Mouse (Mus musculus): ENCODE measurements at regions not wholly inside any gene's neighbourhood (a gene's known extent, or its start where the extent isn't known, plus 50 kb on each side); places are given as distances from the start of the nearest gene placed in this dataset.
A peak's percentile ranks its signal among the peaks of the same experiment; 100 is the strongest.

DNA sequence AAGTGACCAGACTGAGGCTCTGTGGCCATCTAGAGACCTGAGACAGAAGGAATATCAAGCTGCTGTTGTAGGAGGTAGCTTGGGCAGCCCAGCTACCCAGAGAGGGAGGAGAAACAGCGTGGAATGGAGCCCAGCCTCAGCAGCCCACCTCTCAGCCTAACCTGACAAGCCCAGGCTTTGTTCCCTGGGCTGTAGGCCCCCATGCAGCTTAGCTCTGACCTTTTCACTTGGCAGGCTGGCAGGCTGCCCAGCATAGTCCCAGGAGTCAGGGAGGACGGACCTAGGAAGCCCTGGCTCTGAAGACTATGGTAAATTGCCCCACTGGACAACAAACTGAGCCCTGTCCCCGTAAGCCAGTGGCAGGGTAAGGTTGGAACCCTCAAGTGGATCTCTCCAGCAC is 141.8 kb upstream of the Csf3r start:
- no peak for DNase-seq (ENCODE audit: low read depth)

DNA sequence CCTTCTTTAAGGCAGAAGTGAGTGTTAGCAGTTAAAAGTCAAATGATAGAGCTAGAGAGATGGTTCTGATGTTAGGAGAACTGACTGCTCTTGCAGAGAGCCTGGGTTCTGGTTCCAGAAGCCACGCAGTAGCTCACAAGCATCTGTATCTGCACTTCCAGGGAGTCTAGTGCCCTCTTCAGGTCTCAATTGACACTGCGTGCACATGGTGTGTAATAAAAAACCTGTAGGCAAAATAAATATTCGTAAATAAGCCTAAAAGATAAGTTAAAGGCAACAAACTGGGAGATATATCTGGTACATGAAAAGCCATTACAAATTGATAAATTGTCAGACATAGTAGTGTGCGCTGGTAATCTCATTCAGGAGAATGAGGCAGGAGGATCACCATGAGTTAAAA is 133.8 kb upstream of the Csf3r start:
- no peak for DNase-seq (ENCODE audit: low read depth)

DNA sequence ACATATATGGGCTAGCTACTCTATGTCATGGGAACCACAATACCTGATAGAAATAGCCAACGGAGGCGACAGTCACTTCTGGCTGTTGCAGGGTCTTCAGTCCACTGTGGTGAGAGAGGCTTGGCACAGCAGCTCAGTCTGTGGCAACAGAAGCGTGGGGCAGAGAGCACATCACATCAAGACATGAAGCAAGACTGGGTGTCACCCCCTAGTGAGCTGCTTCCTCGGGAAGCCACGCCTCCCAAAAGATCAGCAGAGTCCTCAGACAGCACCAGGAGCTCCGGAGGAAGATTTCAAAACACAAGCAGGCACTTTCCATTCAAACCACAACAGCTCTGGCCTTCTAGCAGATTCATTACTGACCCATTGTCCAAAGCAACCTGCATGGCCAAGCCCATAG is 131.2 kb upstream of the Csf3r start:
- no peak for DNase-seq (ENCODE audit: low read depth)

DNA sequence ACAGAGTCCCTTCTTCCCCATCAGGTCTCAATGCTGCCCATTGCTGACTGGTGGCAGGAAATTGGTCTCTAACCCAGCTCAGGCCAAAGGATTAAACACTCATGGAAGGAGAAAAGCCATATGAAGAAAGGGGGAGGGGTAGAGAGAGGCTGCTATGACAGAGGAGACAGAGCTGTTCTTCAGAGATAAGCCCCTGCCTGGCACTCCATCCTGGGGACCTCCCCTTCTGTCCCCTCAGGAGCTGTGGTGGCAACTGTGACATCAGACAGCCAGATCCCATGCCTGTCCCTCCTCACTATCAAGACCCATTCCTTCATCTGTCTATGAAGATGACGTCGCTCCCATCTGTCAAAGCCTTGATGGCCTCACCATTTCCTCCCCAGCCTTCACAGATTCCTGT is 126.6 kb upstream of the Csf3r start:
- no peak for DNase-seq (ENCODE audit: low read depth)

DNA sequence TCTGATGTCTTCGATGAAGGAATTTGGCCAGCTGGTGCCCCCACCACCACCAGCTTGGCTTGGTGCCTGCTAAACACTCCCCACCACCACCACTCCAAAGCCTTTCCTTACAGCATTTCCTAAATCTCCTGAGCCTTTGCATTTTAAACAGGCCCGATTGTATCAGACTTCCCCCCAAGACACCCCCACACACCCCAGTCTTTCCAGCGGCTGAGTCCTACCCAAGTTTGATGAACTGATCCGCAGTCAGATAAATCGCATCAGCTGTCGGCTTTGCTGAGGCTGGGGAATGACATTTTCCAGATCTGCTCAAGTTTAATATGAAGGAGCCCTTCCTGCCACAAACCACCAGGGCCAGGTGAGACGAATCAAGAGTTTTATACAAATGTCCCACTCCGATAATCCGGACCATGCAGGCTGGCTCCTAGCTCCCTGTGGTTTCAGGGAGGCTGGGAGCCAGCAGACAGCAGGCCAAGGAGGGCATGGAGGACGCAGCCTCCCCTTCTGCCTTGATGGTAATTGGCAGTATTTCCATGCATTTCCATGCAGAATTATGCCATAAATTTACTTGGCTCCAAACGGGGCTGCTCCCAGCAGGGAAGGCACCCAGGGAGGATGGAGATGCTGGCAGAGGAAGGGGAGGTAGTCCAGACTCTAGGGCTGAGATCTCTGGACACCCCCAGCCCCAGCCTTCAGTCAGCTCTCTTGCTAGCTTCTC is 125.6 kb upstream of the Csf3r start:
- no peak for DNase-seq (ENCODE audit: low read depth)

DNA sequence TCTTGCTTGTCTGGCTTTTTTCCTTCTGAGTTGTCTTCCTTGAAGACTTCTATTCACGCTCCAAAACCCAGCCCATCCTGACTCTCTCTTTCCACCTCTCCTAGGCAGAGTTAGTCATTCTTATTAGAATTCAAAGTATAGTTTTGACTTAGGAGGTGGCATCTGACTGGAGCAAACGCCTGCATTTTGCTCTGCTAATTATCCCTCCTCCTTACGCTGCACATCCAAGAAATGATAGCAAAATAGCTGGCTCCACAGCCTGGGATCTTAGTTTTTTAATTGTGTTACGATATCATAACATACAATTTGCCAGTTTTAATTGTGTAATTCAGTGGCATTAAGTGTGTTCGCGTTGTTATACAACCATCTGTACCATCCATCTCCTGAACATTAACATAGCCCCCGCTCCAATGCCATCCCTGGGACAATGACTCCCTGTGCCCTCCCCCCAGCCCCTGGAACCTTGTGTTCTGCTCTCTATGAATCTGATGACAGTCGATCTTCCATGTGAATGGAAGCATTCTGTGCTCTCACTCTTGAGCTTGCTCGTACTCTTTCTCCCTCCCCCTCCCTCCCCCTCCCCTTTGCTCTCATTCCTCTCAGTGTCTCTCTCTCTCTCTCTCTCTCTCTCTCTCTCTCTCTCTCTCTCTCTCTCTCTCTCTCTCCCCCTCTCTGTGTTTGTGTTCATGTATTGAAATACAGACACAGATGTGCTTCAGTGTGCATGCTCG is 122.6 kb upstream of the Csf3r start:
- no peak for DNase-seq (ENCODE audit: low read depth)

DNA sequence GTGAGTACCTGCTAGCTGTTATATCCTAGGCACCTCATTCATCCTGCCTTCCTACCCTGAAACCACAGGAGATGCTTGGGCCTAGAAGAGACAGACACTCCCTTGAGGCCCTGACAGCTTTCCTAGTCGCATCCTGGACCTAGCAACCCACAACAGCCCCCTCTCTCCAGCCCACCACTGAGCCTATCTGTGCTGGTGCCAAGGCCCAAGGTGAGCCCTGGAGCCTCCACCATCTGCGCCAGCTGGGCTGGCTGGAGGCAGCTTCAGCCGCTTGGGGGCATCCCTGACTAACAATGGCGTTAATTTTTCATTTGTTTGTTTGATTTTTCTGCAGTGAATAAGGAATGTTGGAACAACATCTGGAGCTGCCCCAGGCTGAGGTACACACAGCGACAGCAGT is 118.1 kb upstream of the Csf3r start:
- DNase-seq (ENCODE audit: low read depth) = no peak

DNA sequence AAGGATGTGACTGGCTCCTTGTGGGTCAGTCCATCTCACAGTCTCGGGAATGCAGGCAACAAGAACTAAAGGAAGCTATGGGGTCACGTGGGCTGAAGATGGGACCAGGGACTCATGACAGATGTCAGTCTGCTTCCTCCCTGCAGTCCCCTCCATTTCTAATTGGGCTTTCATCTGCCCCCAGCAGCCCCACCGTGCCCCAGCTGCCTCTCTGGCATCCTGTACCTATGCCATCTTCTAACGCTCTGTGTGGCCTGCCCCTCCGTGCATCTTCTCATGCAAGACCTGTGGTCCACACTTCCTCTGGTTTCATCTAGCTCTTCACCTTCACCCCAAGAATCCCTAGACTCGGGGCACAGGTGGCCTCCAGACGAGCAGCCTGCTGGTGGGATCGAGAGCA is 115.4 kb upstream of the Csf3r start:
- no peak for DNase-seq (ENCODE audit: low read depth)

DNA sequence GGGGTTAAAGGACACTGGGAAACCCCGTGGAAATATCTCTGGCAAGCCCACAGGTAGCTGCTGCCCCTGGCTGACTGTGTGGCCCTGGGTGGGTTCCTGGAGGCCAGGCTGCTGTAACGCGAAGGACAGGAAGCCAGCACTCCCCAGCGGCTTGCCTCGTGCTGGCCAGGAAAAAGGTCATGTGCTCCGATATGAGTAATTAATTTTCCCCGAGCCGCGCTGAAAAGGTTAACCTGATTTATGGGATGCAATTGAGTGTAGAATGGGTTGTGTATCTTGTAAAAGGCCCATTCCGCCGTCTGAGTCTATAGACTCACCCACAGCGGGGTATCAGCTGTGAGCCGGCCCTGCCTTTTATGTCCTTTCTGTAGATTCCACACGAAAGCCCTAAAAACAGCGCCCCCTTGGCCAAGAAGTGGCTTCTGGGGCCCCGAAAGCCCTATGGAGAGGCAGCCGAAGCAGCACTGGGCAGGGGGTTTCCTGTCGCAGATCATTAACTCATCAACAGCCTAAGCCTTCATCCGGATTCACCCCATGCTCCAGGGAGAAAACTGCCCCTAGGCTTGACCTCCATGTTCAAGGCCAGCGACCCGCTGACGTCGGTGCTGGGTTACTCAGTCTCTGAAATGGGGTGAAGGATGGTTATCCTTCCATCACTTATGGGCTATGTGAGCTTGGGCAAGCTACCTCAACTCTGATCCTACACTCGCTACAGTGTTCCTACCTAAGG is 112.6 kb upstream of the Csf3r start:
- no peak for DNase-seq (ENCODE audit: low read depth)

DNA sequence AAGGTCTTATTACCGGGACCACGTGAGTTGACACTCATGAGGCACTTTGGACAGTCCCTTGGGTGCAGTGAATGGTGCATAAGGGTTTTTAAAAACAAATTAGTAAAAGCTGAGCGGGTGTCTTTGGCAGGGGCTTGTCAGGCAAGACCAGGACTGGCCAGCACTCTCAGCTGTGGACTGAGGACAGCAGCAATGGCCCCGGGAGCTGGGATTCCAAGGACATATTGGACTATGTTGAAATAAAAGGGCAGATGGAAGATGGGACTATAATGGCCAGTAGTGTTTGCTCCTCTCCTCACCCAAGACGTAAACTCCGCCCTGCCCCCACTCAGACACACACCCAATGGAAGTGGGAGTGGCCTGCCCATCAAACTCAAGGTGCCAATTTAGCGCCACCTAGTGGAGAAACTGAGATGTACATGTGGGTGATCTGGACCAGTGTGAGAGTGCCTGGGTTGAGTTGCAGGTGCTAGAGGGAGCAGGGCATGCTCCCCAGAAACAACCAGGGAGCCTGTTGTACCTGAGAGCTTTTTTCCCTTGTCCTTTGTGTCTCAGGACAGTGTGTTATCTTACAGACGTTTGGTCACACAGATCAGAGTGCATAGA is 111.8 kb upstream of the Csf3r start:
- DNase-seq (ENCODE audit: low read depth) = peak; percentile 37

DNA sequence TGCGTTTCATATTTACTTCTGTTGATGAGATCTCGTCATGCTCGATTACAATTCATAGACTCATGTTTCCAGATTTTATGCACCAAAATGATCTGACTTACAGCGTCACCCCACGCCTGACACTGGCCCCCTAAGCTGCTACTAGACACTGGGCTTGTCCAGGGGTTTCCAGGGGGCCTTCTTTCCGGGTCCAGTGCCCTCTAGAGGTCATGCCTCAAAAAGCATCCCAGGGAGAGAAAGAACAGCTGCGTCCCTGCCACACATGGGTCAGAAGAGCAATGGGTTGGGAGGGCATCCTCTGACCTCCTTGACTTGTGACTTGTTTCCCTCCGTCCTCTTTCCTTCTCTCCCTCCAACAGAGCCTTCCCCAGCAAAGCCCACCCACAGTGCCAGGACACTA is 109.2 kb upstream of the Csf3r start:
- no peak for DNase-seq (ENCODE audit: low read depth)

DNA sequence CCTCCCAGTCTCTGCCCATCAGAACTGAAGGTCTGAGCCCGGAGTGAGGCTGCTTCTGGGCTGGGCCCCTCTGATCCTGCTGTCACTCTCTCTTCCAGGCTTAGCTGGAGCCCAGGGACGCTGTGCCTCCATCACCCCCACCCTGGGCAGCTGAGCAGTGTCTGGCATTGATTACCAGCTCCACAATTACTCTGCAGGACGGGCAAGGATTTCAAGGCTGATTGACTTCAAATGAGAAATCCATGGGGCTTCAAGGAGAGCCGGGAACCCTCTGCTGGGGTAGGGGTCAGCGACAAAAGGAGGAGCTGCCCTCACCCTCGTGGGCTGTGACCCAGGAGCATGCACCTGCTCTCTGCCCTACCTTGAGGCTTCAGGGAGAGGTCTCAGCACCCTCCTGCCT is 107.1 kb upstream of the Csf3r start:
- DNase-seq (ENCODE audit: low read depth) = no peak

DNA sequence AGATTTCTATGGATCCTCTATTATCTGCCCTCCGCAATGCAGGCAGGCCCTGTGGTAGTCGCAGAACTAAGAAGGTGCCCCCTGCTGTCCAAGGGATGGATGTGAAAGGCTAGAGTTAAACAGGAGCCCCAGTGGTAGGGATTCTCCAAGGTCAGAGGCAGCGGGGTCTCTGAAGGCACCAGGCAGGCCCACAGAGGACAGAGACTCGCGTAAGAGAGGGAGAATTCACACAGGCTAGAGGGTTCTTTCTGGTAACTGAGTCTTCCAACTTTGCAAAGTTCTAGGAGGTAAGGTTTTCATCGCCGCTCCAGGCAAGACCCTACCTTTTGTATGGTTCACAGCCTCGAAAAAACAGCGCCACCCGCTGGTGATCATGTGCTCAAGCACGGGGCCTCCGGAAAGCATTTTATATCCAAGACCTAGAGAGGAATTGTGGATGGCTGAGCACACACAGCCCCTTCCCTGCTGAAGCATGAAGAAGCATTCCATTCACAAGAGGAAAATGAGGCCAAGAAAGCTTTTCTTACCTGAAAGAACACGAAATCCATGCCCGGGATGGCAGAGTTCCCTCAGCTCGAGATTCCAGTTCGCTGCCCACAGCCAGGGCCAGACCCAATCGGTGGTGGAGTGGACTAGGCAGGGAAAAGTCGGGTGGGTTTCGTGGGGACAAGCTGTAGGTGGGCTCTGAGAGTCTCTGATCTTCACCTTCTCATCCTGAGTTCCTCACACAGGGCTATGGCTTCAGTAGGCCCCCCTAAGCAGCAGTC is 102.6 kb upstream of the Csf3r start:
- DNase-seq (ENCODE audit: low read depth) = no peak

DNA sequence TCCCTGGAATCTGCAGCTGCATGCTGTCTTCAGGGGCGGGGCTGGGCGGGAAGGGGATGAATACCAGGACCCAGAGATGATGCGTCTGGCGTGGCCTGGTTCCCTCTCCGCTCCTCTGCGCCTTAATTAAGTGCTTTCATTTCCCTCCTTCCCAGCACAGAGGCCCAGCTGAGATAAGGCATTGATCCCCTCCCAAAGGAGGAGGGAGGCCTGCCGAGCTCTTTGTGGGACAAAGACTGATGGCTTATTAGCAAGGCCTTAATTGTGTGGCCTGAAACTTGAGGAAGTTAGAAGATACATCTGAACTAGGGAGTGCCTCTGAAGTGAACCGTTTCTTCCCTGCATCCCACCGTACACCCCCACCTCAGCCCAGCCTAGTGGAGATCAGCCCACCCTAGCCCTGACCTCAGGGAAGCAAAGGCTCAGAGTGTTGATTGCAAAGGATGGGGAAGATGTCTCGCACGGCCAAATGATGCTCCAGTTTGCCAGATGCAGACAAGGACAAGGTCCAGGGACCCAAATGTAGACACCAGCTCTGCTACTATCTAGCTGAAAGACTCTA is 102.0 kb upstream of the Csf3r start:
- DNase-seq (ENCODE audit: low read depth) = no peak

DNA sequence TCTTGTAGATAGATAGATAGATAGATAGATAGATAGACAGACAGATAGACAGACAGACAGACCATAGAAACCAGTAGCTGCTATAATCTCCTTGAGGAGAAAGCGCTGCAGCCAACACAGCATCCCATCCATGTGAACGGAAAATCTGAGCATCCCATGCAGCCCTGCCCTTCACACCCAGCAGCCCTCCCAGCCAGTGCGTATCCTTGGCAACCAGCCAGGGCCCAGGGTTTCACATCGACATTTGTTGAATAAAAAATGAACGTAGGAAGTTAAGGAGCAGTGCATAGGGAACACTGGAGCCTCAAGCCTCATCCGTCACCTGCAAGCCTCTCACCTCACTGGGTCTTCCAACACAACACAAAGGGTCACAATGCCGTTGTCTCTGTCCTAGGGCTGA is 101.1 kb upstream of the Csf3r start:
- DNase-seq (ENCODE audit: low read depth) = no peak

DNA sequence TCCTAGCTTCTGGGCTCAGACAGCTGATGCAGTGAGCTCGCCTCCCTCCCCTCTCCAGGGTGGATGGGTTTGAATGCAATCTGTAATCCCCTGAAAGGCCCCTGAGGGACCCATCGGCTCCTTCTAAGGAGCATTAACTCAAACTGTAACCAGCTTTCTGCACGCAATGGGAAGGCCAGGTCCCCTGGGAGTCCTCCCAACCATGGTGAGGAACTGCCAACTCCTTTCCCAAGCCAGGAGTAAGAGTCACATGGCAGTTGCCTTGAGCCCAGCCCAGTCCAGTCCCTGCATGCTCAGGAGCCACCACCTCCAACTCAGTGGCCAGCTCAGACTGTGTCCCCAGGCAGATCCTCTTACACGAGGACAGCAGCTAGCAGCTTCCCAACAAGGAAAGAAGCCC is 96.2 kb upstream of the Csf3r start:
- no peak for DNase-seq (ENCODE audit: low read depth)

DNA sequence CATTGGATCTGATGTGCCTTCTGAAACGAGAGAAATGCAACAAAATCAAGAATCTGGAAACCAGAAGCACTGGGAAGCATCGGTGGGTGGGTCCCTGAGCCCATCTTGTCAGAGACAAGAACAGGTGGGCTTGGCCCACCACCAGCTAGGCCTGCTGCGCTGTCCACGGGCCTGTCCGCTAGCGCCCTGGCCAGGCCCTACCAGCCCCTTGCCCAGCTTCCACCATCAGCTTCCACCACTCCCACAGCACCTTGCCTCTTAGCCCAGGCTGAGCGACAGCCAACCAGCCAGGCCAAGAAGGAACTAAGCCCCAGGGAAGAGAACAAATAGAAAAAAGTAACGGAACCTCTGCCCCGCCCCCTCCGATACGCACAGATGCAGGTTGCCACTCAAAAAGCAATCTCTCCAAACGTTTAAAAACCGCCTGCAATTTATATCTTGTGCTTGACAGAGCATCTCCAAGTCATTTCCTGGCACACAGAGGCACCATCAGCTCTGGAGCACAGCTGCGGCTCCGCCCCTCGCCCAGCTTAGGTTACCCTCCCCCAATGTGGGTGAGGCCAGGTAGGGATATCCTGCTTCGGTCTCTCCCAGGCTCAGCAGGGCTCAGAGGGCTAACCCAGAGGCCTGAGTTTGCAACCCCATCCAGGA is 95.1 kb upstream of the Csf3r start:
- no peak for DNase-seq (ENCODE audit: low read depth)

DNA sequence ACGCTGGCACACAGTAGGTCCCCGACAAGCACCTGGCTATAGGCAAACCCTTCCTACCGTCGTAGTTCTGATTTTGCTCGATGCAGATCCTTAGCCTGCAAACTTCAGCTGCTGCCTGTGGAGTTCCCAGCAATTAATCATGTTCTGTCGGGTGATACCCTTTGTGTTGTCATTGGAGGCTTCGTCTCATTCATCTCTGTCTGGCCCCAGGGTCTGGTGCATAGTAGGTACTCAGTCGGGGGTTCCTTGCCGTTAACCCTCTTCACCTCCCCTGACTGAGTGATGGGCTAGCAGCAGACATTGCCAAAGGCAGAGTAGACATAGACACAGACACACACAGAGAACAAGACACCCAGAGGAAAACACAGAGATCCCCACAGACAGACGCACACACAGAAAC is 93.6 kb upstream of the Csf3r start:
- DNase-seq (ENCODE audit: low read depth) = no peak

DNA sequence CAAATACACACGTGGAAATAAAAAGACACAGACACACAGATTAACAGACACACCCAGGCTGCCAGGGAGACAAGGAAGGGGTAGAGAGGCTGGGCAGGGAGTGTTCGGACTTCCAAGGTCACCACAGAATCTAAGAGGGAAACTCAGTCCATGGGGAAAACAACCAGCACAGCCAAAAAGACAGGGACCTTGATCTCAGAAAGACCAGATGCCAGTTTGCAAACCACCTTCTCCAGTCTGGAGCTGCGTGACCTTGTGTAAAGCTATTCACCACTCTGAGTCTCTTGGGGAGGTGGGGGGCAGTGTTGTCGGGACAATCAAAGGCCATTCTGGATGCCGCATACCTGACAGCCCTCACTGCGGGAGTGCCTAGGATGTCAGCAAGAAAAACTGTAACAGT is 93.0 kb upstream of the Csf3r start:
- no peak for DNase-seq (ENCODE audit: low read depth)

DNA sequence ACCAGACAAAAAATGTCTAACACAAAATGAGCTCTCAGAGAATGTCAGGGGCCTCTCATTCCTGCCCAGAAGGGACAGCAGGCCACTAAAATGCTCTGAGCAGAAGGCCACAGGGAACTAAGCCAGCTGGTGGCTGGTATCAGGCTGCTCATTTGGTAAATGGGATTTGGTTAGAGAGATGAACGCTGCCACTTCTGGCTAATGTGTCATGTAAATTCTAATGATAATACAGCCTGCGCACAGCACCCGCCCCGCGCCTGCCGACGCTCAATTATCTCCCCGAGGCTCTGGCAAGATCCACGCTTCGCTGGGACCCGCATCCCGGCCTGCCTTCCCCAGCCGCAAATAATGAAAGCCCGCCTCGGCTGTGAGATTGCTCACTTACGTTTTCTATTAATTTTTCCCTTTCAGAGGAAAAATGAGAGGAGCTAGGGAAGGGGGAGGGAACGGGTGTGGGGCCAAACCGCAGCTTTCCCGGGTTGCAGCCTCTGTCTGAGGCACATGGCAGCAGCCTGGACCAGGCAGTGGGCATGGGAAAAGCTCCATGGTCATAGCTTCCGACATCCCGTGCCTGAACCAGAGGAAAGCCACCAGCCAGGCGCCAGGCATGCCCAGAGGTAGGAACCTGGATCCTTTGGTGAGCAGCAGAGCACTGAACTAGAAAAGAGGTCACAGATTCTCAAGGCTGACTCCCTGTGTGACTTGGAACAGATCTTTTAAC is 92.2 kb upstream of the Csf3r start:
- DNase-seq (ENCODE audit: low read depth) = no peak

DNA sequence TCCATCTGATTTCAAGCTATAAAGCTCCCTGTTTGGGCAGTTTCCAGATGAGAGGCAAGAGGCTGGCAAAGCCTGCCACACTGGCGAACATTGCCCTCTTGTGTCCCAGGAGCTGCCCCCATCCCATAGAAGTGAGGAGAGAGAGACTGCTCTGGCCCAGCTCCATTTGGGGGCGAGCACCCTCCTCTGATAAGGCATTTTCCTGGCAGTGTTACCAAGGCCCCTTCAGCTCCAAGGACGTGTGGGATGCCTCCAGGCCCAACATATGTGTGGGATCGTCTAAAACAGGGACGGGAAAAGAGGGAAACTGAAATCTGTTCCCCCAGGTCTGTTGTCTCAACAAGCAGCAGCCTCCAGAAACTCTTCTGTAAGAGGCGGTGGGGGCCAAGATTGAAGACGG is 88.0 kb upstream of the Csf3r start:
- no peak for DNase-seq (ENCODE audit: low read depth)

All from c-Kit-positive CD71-positive TER-119-negative erythroid progenitor cells, embryonic 14.5 days (primary cell).